Mouse (Mus musculus): ENCODE measurements around the gene Olfr464. TPM values are rescaled to one million over a fixed set of nuclear protein-coding genes. Genes with fewer than 3 reads are reported as not detected.

Gene Olfr464
- 1.3 TPM for polyA plus RNA-seq (2015; fragmentation: Illumina TruSeq; extraction: RNeasy Lipid Tissue Mini Kit (QIAGEN cat#74804); ENCODE audit: low read depth, low replicate concordance)

DNA sequence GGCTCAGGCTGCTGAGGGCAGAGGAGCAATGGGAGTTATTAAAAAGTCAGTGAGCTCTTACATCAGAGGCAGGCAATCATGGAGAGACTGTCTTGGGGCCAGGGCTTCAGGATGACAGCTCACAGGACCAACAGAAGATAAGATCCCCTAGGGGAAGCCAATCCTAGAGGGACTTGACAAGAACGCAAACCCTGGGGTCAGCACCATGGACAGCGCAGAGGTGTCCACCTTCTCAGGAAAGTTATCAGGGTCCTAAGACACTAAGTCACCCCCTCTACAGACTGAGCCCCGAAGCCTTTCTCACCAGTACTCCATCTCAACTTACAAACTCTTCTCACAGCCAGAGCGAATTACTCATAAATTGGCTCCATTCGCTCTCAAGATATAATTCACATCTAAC is at the start of gene Olfr464:
Gene Olfr464 (minus strand): TSS at position 2 of the 400 bp plus-strand sequence.

DNA sequence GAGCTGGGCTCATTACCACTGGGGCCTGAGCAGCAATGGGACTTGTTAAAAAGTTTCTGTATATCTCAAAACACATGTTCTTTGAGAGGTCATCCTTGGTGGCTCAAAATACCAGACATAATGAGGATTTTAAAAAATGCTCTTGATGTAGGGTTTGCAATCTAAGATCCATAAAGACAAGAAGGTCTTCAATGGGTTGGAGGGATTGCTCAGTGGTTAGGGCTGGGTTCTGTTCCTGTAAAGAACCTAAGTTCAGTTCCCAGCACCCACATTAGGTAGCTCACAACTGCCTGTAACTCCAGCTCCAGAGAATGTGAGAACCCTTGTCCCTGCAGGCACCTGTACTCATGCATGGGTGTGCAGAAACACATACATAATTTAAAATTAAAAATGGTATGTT is 23.5 kb downstream of the Olfr464 start, which contains the start of gene Olfr463:
Gene Olfr463 (minus strand): TSS at position 101 of the 400 bp plus-strand sequence.

DNA sequence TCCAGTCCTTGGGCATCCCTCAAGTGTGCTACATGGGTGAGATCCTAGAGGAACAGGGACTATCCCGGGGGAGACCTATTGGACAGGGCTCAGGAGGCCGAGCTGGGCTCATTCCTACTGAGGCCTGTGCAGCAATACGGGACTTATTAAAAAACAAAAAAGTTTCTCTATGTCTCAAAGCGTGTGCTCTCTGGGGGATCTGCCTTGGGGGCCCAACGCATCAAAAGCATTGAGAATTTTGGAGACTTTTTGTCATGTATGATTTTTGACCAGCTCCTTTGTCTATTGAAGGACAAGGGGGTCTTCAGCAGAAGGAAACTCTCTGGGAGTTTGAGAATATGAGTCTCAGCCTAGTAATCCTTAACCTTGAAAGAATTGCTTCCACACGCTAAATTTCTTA is 28.6 kb downstream of the Olfr464 start, which contains the start of gene Olfr462:
Gene Olfr462 (minus strand): TSS at position 101 of the 400 bp plus-strand sequence.

DNA sequence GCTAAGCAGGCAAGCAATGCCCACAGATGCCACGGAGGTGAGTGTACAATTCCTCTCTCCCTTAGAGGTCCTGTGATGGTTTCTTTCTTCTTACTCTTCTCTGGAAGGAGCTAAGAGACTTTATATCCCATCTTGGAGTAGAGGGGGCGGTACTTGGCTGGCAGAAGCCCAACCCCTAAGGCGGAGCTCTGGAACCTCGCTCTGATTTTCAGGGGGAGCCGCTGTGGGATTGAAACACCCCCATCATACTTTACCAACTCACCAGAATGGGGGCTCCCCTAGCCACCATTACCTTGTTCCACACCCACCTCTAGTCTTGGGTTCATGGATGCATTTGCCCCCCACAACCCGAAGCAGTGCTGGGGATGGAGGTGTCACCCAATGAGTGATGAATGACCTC is 45.3 kb downstream of the Olfr464 start, which contains the start of gene Epx:
Gene Epx (minus strand): TSS at position 101 of the 400 bp plus-strand sequence.

Other genes with a start within 250 kb of the Olfr464 start
- 169 TPM for gene Supt4a, start 183.4 kb downstream of the Olfr464 start, polyA plus RNA-seq (2015; fragmentation: Illumina TruSeq; extraction: RNeasy Lipid Tissue Mini Kit (QIAGEN cat#74804); ENCODE audit: low read depth, low replicate concordance)
- 145 TPM for gene Tspoap1, start 160.4 kb downstream of the Olfr464 start, polyA plus RNA-seq (2015; fragmentation: Illumina TruSeq; extraction: RNeasy Lipid Tissue Mini Kit (QIAGEN cat#74804); ENCODE audit: low read depth, low replicate concordance)
- not detected for gene Mpo, start 127.4 kb downstream of the Olfr464 start, polyA plus RNA-seq (2015; fragmentation: Illumina TruSeq; extraction: RNeasy Lipid Tissue Mini Kit (QIAGEN cat#74804); ENCODE audit: low read depth, low replicate concordance)
- gene Lpo, start 92.7 kb downstream of the Olfr464 start, polyA plus RNA-seq (2015; fragmentation: Illumina TruSeq; extraction: RNeasy Lipid Tissue Mini Kit (QIAGEN cat#74804); ENCODE audit: low read depth, low replicate concordance): 3.9 TPM
- gene Mks1, start 67.8 kb downstream of the Olfr464 start, polyA plus RNA-seq (2015; fragmentation: Illumina TruSeq; extraction: RNeasy Lipid Tissue Mini Kit (QIAGEN cat#74804); ENCODE audit: low read depth, low replicate concordance): 5.4 TPM
- 0.27 TPM for gene Epx, start 45.4 kb downstream of the Olfr464 start, polyA plus RNA-seq (2015; fragmentation: Illumina TruSeq; extraction: RNeasy Lipid Tissue Mini Kit (QIAGEN cat#74804); ENCODE audit: low read depth, low replicate concordance)
- not detected for gene Olfr462, start 28.7 kb downstream of the Olfr464 start, polyA plus RNA-seq (2015; fragmentation: Illumina TruSeq; extraction: RNeasy Lipid Tissue Mini Kit (QIAGEN cat#74804); ENCODE audit: low read depth, low replicate concordance)
- not detected for gene Olfr463, start 23.6 kb downstream of the Olfr464 start, polyA plus RNA-seq (2015; fragmentation: Illumina TruSeq; extraction: RNeasy Lipid Tissue Mini Kit (QIAGEN cat#74804); ENCODE audit: low read depth, low replicate concordance)
- 630 TPM for gene Dynll2, start 66.6 kb upstream of the Olfr464 start, polyA plus RNA-seq (2015; fragmentation: Illumina TruSeq; extraction: RNeasy Lipid Tissue Mini Kit (QIAGEN cat#74804); ENCODE audit: low read depth, low replicate concordance)
- gene Srsf1, start 126.4 kb upstream of the Olfr464 start, polyA plus RNA-seq (2015; fragmentation: Illumina TruSeq; extraction: RNeasy Lipid Tissue Mini Kit (QIAGEN cat#74804); ENCODE audit: low read depth, low replicate concordance): 196 TPM
- gene Vezf1, start 147.3 kb upstream of the Olfr464 start, polyA plus RNA-seq (2015; fragmentation: Illumina TruSeq; extraction: RNeasy Lipid Tissue Mini Kit (QIAGEN cat#74804); ENCODE audit: low read depth, low replicate concordance): 24.2 TPM
- 24.4 TPM for gene Cuedc1, start 177.1 kb upstream of the Olfr464 start, polyA plus RNA-seq (2015; fragmentation: Illumina TruSeq; extraction: RNeasy Lipid Tissue Mini Kit (QIAGEN cat#74804); ENCODE audit: low read depth, low replicate concordance)